Mouse (Mus musculus): ENCODE measurements at regions not wholly inside any gene's neighbourhood (a gene's known extent, or its start where the extent isn't known, plus 50 kb on each side); places are given as distances from the start of the nearest gene placed in this dataset.

DNA sequence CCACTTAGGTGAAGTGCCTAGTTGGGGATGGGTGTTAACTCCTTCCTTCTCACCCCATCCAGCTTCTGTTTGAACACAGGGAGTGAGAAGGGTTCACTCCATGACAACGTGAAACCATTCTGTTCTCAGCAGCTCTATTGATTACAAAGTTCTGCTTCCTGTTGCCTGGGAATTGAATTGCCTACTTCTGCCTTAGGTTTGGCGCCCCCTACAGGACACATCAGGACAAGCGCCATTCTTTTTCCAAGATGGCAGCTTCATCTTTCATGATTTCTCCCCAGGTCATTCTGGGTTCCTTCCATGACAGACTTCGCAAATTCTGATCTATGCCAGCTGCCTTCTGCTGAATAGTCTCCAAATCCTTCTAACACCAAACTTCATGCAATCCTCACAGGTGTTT, 371.5 kb downstream of the Lrig3 start:
- Histone ChIP-seq H3K9me3 (replicated peaks; ENCODE audit: insufficient read depth, low read length) (no peaks in the 10 kb centered on the region), H3K4me1 (ENCODE audit: control insufficient read depth in 1 of 2, insufficient read depth in 2 of 2, low read length in 2 of 2) (no peaks in the 10 kb centered on the region), H3K36me3 (ENCODE audit: control insufficient read depth in 1 of 2, insufficient read depth in 2 of 2, low read length in 2 of 2) (no peaks in the 10 kb centered on the region), H3K4me3 (ENCODE audit: control insufficient read depth in 1 of 2, insufficient read depth in 1 of 2, low read depth in 2 of 2, low read length in 2 of 2) (no peak overlapping the region), H3K9ac (ENCODE audit: control insufficient read depth, low read depth, low read length, poor library complexity, severe bottlenecking) (no peak overlapping the region), H3K27me3 (ENCODE audit: control insufficient read depth in 1 of 2, insufficient read depth in 2 of 2, low read length in 2 of 2) (no peaks in the 10 kb centered on the region), H3K79me2 (ENCODE audit: control insufficient read depth, insufficient read depth, low read length, poor library complexity) (no peaks in the 10 kb centered on the region), H3K27ac (ENCODE audit: control insufficient read depth, low read depth, low read length) (no peak overlapping the region)
- DNase-seq (ENCODE audit: low read depth, low spot score), result peak; percentile 7
- TF ChIP-seq RAD21 (IDR thresholded peaks at IDR 0.05; ENCODE audit: low read depth, low read length) (peak; percentile 5), UBTF (IDR thresholded peaks at IDR 0.05; ENCODE audit: borderline replicate concordance, insufficient read depth, low read depth, low read length) (no peak), CTCF (IDR thresholded peaks at IDR 0.05 in 2 of 3, conservative IDR thresholded peaks at IDR 0.05 in 1 of 3; ENCODE audit: control insufficient read depth in 1 of 3, insufficient read depth in 1 of 3, low read depth in 2 of 3, low read length in 3 of 3, poor library complexity in 1 of 3, severe bottlenecking in 1 of 3) (peak; percentile 18 to 37 (median 32); a peak in 5 of 6 replicates), CHD2 (IDR thresholded peaks at IDR 0.05; ENCODE audit: low read length) (no peak), TAL1 (IDR thresholded peaks at IDR 0.05; ENCODE audit: low read length) (no peak), KAT2A (conservative IDR thresholded peaks at IDR 0.05; ENCODE audit: low read depth, low read length) (no peak), SMC3 (IDR thresholded peaks at IDR 0.05; ENCODE audit: low read depth, low read length) (no peak)

DNA sequence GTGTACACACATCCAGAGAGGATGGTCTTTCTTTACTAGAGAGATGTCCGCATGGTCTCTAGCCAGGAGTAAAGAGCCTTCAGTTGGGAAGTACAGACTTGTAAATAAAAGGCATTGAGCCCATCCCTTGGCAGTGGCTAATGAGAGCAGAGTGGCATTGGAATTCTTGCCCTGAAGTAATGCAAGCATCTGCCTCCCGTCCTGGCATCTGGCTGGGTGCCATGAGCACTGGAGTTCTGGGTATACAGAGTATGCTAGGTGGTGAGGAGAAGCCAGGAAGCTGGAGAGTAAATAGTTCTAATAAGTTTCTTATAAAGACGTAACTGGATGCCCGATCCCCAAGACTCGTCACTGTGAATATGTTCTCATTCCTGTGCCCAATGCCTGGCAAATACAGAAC, 367.8 kb downstream of the Lrig3 start:
- no peaks in the 10 kb centered on the region for H3K4me1 ChIP-seq (ENCODE audit: control insufficient read depth in 1 of 2, insufficient read depth in 2 of 2, low read length in 2 of 2)
- H3K9me3 ChIP-seq (replicated peaks; ENCODE audit: insufficient read depth, low read length), result no peaks in the 10 kb centered on the region
- TF ChIP-seq CHD2 (IDR thresholded peaks at IDR 0.05; ENCODE audit: low read length) (no peak), ETS1 (IDR thresholded peaks at IDR 0.05; ENCODE audit: low read depth, low read length) (no peak), SIN3A (IDR thresholded peaks at IDR 0.05; ENCODE audit: low read length) (no peak), EP300 (IDR thresholded peaks at IDR 0.05; ENCODE audit: low read depth in 1 of 2, low read length in 2 of 2) (no peak), TAL1 (IDR thresholded peaks at IDR 0.05; ENCODE audit: low read length) (no peak), ELF1 (IDR thresholded peaks at IDR 0.05; ENCODE audit: low read depth, low read length) (no peak), ZMIZ1 (IDR thresholded peaks at IDR 0.05; ENCODE audit: low read depth, low read length) (no peak), MEF2A (IDR thresholded peaks at IDR 0.05; ENCODE audit: extremely low read depth, insufficient replicate concordance, low read depth, low read length, poor library complexity, severe bottlenecking) (no peak), RCOR1 (IDR thresholded peaks at IDR 0.05; ENCODE audit: low read depth, low read length) (no peak), TBP (IDR thresholded peaks at IDR 0.05; ENCODE audit: low read depth, low read length) (no peak), TCF12 (IDR thresholded peaks at IDR 0.05; ENCODE audit: low read depth, low read length) (no peak), USF2 (IDR thresholded peaks at IDR 0.05; ENCODE audit: borderline replicate concordance in 1 of 2, insufficient read depth in 1 of 2, low read depth in 1 of 2, low read length in 2 of 2) (no peak), MYB (IDR thresholded peaks at IDR 0.05; ENCODE audit: low read depth, low read length) (no peak)
- no peak overlapping the region for H3K9ac ChIP-seq (ENCODE audit: control insufficient read depth, low read depth, low read length, poor library complexity, severe bottlenecking)
- H3K79me2 ChIP-seq (ENCODE audit: control insufficient read depth, insufficient read depth, low read length, poor library complexity), result no peaks in the 10 kb centered on the region
- no peaks in the 10 kb centered on the region for H3K36me3 ChIP-seq (ENCODE audit: control insufficient read depth in 1 of 2, insufficient read depth in 2 of 2, low read length in 2 of 2)
- no peak overlapping the region for H3K27ac ChIP-seq (ENCODE audit: control insufficient read depth, low read depth, low read length)
- no peak for DNase-seq (ENCODE audit: low read depth, low spot score)
- H3K27me3 ChIP-seq (ENCODE audit: control insufficient read depth in 1 of 2, insufficient read depth in 2 of 2, low read length in 2 of 2), result no peaks in the 10 kb centered on the region
- no peak overlapping the region for H3K4me3 ChIP-seq (ENCODE audit: control insufficient read depth in 1 of 2, insufficient read depth in 1 of 2, low read depth in 2 of 2, low read length in 2 of 2)

All from MEL (cell line).